Mouse (Mus musculus) neural tube, embryonic 13.5 days (tissue): ENCODE results near the gene Vpreb3. TPM values are rescaled to one million over a fixed set of nuclear protein-coding genes. Genes with fewer than 3 reads are reported as not detected.

ENCODE experiments used
- ATAC-seq: fragments of 200-750 bp; cut with Nextera tagmentation; 2 replicates; pipeline ENCODE4 v1.8.0; 2017; ENCODE audit warnings: low read depth, mild to moderate bottlenecking, moderate TSS enrichment, moderate library complexity
- H3K27ac ChIP-seq: fragments of 300-500 bp; sonication (generic); replicated peaks from 2 replicates; pipeline ENCODE4 v1.5.1; 2015; ENCODE audit warnings: moderate library complexity, mild to moderate bottlenecking, inconsistent platforms
- H3K27me3 ChIP-seq: fragments of 300-500 bp; sonication (generic); 2 replicates; pipeline ENCODE4 v1.6.1; 2015; ENCODE audit warnings: mild to moderate bottlenecking, inconsistent platforms
- H3K36me3 ChIP-seq: fragments of 300-500 bp; sonication (generic); 2 replicates; pipeline ENCODE4 v1.6.1; 2015; ENCODE audit warnings: mild to moderate bottlenecking, inconsistent platforms
- H3K4me1 ChIP-seq: fragments of 300-500 bp; sonication (generic); replicated peaks from 2 replicates; pipeline ENCODE4 v1.6.1; 2015; ENCODE audit warnings: inconsistent platforms
- H3K4me2 ChIP-seq: fragments of 300-500 bp; sonication (generic); 2 replicates; pipeline ENCODE4 v1.6.1; 2015; ENCODE audit warnings: inconsistent platforms, mild to moderate bottlenecking, moderate library complexity
- H3K4me3 ChIP-seq: fragments of 300-500 bp; sonication (generic); 2 replicates; pipeline ENCODE4 v1.5.1; 2015; ENCODE audit warnings: mild to moderate bottlenecking, inconsistent platforms
- H3K9ac ChIP-seq: fragments of 300-500 bp; sonication (generic); 2 replicates; pipeline ENCODE4 v1.6.1; 2015; ENCODE audit warnings: moderate library complexity, mild to moderate bottlenecking, inconsistent platforms
- H3K9me3 ChIP-seq: fragments of 300-500 bp; sonication (generic); 2 replicates; pipeline ENCODE4 v1.6.1; 2016; ENCODE audit warnings: inconsistent platforms
- WGBS: fragments of 180-500 bp; shearing (Covaris S2); methylation state at CpG from one replicate; pipeline ENCODE4 v1.1.7; 2015; 5-methylcytosine and 5-hydroxymethylcytosine counted together
- polyA plus RNA-seq: library from polyadenylated mRNA; unstranded; fragments of >200 nt; fragmentation: Nextera tagmentation; extraction: Ambion mirVana; gene quantifications from 2 replicates; pipeline ENCODE4 v1.2.1, GENCODE M21; 2015

The Vpreb3 gene
- polyA plus RNA-seq, 1 experiment from 2014 or later, result 1.2 TPM

DNA sequence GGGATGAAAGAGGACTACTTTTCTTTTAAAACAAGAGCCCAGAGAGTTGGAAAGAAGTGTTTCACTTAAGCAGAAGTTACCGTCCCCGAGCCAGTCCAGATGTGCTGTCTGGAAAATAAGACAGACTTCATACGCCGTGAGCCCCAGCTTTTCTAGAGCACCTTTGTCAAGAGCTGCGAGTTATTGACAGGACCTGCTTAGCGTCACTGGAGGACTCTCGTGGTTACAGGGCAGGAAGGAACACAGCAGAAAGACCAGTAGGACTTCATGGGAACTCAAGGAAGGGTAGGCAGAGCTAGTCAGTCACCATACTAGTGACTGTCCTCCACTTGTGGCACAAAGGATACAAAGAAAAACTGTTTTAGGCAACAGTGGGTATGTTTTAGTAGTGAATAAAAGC is 27.3 kb upstream of the Vpreb3 start:
- H3K9me3 ChIP-seq, result no peaks in the 10 kb centered on the region
- H3K27me3 ChIP-seq, result no peaks in the 10 kb centered on the region
- no peak overlapping the region for H3K4me2 ChIP-seq
- WGBS, result 89% methylated on average over 7 of the region's 7 CpGs
- H3K36me3 ChIP-seq, result peaks cover 62% of the 10 kb centered on the region
- no peak for ATAC-seq
- no peak overlapping the region for H3K9ac ChIP-seq
- peaks cover 38% of the 10 kb centered on the region for H3K4me1 ChIP-seq
- H3K4me3 ChIP-seq, result no peak overlapping the region
- H3K27ac ChIP-seq, result no peak overlapping the region

GRCm38 (mm10) chr10:75916840-75917239 is 26.0 kb upstream of the Vpreb3 start:
- no peak overlapping the region for H3K4me3 ChIP-seq
- H3K4me2 ChIP-seq, result no peak overlapping the region
- H3K9ac ChIP-seq, result no peak overlapping the region
- no peaks in the 10 kb centered on the region for H3K9me3 ChIP-seq
- peaks cover 50% of the 10 kb centered on the region for H3K36me3 ChIP-seq
- H3K27ac ChIP-seq, result no peak overlapping the region
- no peak for ATAC-seq
- H3K27me3 ChIP-seq, result no peaks in the 10 kb centered on the region
- 80% methylated on average over 8 of the region's 8 CpGs for WGBS
- peaks cover 41% of the 10 kb centered on the region for H3K4me1 ChIP-seq

GRCm38 (mm10) chr10:75919026-75919425 is 23.8 kb upstream of the Vpreb3 start:
- H3K4me3 ChIP-seq, result no peak overlapping the region; the same call in 1 of the 2 replicates
- H3K9me3 ChIP-seq, result no peaks in the 10 kb centered on the region

GRCm38 (mm10) chr10:75921026-75921725 is 21.7 kb upstream of the Vpreb3 start, which contains the start of gene Smarcb1:
Smarcb1 (minus strand) TSS chr10:75921617.
- Histone ChIP-seq H3K4me1 (peaks cover 56% of the 10 kb centered on the region), H3K27me3 (no peaks in the 10 kb centered on the region), H3K9ac (peak within 1 kb of the TSS; percentile 98), H3K9me3 (no peaks in the 10 kb centered on the region), H3K27ac (peak within 1 kb of the TSS; percentile 99), H3K36me3 (peaks cover 24% of the 10 kb centered on the region), H3K4me2 (peak within 1 kb of the TSS; percentile 89), H3K4me3 (peak within 1 kb of the TSS; percentile 89)
- under 1% methylated on average over 76 of the region's 76 CpGs for WGBS
- peak; percentile 92 for ATAC-seq

More at GRCm38 (mm10) chr10:75919026-75919425, 23.8 kb upstream of the Vpreb3 start:
- peaks cover 32% of the 10 kb centered on the region for H3K36me3 ChIP-seq
- 84% methylated on average over 5 of the region's 5 CpGs for WGBS
- H3K4me1 ChIP-seq, result peaks cover 56% of the 10 kb centered on the region
- no peak for ATAC-seq
- no peaks in the 10 kb centered on the region for H3K27me3 ChIP-seq
- peak overlapping the region; percentile 89 for H3K4me2 ChIP-seq
- H3K9ac ChIP-seq, result peak overlapping the region; percentile 38; the same call in 1 of the 2 replicates
- 0 out of 2 replicates have a peak overlapping the region, but pooled peaks have one; percentile 18 for H3K27ac ChIP-seq

DNA sequence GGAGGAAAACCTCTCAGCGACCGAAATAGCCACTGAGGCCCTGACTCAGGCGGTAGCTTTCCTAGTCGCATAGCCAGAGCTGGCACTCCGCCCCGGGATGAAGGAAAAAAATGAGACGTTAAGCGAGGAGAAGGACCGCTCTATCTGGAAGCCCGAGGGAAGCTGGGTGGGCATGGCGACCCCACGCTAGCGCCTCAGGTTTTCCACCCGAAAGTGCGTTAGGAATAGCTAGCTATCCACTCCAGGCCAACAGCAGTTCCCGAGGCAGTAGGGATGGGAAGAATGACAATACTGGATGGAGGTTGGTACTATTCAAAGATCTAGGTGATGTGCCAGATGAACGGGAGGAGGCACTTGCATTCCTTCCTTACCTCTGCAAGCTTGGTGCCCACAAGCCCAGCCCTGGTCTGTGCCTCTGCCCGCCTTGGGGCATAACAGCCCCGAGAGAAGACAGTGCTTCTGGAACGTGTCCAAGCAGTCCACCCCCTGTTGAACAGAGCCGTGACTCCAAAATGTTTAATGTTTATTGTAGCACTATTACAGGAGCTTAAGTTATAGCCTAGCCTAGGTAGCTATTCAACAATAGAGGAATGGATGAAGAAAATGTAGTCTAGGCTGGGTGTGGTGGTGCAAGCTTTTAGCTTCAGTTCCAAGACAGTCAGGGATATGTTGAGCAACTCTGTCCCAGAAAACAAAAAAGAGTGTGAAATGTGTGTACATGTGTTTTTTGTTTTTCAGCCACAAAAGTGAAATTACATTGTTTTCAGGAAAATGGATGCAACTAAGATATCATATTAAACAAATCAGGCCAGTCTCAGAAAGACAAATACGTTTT is 20.9 kb upstream of the Vpreb3 start:
- peak overlapping the region; percentile 98 for H3K9ac ChIP-seq
- peak; percentile 49 for ATAC-seq
- 4% methylated on average over 22 of the region's 22 CpGs for WGBS
- H3K4me2 ChIP-seq, result peak overlapping the region; percentile 89
- peak overlapping the region; percentile 89 for H3K4me3 ChIP-seq
- H3K27me3 ChIP-seq, result no peaks in the 10 kb centered on the region
- H3K9me3 ChIP-seq, result no peaks in the 10 kb centered on the region
- H3K27ac ChIP-seq, result peak overlapping the region; percentile 99
- peaks cover 25% of the 10 kb centered on the region for H3K36me3 ChIP-seq
- H3K4me1 ChIP-seq, result peaks cover 53% of the 10 kb centered on the region

DNA sequence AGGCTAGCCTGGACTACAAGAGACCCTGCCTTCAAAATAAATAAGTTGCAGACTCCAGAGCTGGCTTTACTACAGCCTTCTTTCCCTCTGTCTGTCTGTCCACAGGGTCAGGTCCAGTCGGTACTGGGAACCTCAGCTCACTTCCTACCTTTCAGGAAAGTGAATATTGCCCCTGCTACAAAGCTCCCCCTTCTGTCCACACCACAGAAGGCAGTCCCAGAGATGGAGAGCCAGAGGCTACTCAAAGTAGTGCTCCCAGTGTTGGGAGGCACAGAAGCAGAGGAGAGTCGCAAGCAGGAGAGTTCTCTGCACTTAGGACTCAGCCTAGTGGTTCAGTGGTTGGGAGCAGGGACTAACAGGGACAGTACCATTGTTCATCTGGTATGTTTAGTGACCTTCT is 18.5 kb upstream of the Vpreb3 start:
- ATAC-seq, result no peak
- H3K4me1 ChIP-seq, result peaks cover 30% of the 10 kb centered on the region
- no peak overlapping the region for H3K4me3 ChIP-seq
- no peaks in the 10 kb centered on the region for H3K27me3 ChIP-seq
- no peak overlapping the region for H3K9ac ChIP-seq
- no peak overlapping the region for H3K27ac ChIP-seq
- WGBS, result 65% methylated on average over 2 of the region's 2 CpGs
- H3K4me2 ChIP-seq, result no peak overlapping the region
- H3K36me3 ChIP-seq, result peaks cover 31% of the 10 kb centered on the region; the same call in 1 of the 2 replicates
- H3K9me3 ChIP-seq, result no peaks in the 10 kb centered on the region

DNA sequence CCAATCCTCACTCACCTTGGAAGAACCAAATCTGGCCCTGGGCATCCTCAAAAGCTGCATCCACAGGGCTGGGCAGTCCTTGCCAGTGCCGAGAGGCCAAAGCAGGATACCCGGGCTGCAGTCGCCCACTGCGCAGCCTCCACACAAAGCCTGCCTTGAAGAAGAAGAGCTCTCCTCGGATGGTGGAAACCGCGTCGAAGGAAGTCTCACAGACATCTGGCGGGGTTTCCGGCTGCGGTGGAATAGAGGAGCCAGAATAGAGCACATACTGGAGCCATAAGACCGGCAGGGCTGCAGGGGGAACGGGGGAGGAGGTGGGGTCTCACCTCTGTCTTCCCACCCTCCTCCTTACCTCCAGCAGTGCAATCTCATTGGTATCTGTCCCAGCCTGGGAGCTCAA is 16.5 kb upstream of the Vpreb3 start:
- Histone ChIP-seq H3K27ac (no peak overlapping the region), H3K4me1 (peaks cover 28% of the 10 kb centered on the region), H3K9ac (no peak overlapping the region), H3K4me3 (no peak overlapping the region), H3K27me3 (peaks cover 7% of the 10 kb centered on the region), H3K9me3 (no peaks in the 10 kb centered on the region), H3K36me3 (peaks cover 31% of the 10 kb centered on the region; the same call in 1 of the 2 replicates), H3K4me2 (no peak overlapping the region)
- no peak for ATAC-seq
- WGBS, result 82% methylated on average over 13 of the region's 13 CpGs

DNA sequence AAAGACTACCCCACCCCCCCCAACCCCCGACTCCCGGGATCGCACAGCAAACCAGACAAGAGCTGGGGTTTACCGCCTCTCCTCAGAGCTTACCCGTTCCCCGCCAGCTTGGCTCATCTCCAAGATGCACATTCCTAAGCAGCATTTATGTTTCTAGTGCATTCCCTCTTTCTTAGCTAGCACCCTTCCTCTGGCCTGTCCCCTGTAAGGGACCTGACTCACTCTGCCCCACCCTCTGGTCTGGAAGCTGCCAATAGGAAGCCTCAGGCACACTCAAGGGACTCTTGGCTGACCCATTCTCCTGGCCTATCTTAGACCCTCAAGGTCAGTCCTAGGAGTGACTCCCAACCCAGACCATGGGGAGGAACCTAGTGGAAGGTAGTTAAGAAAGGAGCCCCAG is 12.6 kb upstream of the Vpreb3 start:
- no peak for ATAC-seq
- whole genome bisulfite sequencing, result 28% methylated on average over 6 of the region's 6 CpGs

DNA sequence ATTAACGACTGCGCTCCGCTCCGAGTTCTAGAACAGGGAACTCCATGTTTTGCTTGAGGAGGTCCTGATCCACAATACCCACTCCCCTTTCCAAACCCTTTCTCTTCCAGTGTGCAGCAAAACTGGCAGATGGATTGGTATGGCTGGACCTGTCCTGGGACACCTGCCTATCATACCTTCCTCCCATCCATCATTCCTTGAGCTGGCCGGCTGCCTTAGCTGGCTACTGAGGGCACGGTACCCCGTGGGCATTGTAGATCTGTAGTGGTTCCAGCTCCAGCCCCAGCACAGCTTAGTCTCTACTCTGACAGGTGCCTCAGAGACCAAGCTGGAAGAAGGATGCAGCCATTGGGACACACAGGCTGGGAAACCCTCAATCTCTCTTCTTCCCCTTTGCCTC is 11.5 kb upstream of the Vpreb3 start:
- peak overlapping the region; percentile 51 for H3K4me3 ChIP-seq
- H3K9me3 ChIP-seq, result no peaks in the 10 kb centered on the region
- H3K4me2 ChIP-seq, result peak overlapping the region; percentile 92
- H3K27ac ChIP-seq, result no peak overlapping the region
- H3K36me3 ChIP-seq, result peaks cover 19% of the 10 kb centered on the region; the same call in 1 of the 2 replicates
- H3K4me1 ChIP-seq, result peaks cover 42% of the 10 kb centered on the region
- 25% methylated on average over 7 of the region's 7 CpGs for WGBS
- no peak for ATAC-seq
- peak overlapping the region; percentile 85 for H3K9ac ChIP-seq
- peaks cover 27% of the 10 kb centered on the region for H3K27me3 ChIP-seq

More for the DNA sequence above, 12.6 kb upstream of the Vpreb3 start:
- no peak overlapping the region for H3K9ac ChIP-seq
- peaks cover 24% of the 10 kb centered on the region for H3K27me3 ChIP-seq
- no peak overlapping the region for H3K4me3 ChIP-seq
- peaks cover 29% of the 10 kb centered on the region; the same call in 1 of the 2 replicates for H3K36me3 ChIP-seq
- H3K27ac ChIP-seq, result no peak overlapping the region
- H3K9me3 ChIP-seq, result no peaks in the 10 kb centered on the region
- peaks cover 32% of the 10 kb centered on the region for H3K4me1 ChIP-seq
- peak overlapping the region; percentile 92 for H3K4me2 ChIP-seq

DNA sequence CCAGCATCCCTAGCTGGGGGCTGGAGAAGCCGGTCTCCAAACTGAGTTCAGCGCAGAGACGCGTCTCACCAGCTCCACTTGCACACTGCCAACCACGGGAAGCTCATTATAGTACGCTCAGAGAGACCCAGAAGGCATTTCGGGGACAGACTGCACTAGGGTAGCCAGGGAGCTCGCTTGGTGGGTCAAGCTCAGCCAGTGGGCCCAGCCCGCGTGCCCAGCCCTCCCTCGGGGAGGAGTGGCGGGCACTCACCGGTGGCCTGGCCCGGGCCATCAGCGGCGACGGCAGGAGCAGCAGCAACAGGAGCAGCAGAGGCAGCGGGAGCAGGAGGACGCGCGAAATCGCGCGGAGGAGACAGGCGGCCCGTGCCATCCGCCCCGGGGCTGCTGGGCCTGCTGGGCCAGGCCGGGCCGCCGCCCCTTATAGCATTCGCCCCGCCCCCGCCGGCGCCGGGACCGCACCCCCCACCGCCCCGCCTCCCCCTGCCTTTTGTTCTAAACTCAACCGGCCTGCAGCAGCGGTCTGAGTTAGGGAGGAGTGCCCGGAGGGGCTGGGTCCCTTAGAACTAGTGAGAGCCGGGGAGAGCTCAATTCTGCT is 10.7 kb upstream of the Vpreb3 start:
- Histone ChIP-seq H3K36me3 (peaks cover 12% of the 10 kb centered on the region; the same call in 1 of the 2 replicates), H3K27me3 (peaks cover 30% of the 10 kb centered on the region), H3K4me2 (peak overlapping the region; percentile 92), H3K9me3 (no peaks in the 10 kb centered on the region), H3K4me1 (peaks cover 44% of the 10 kb centered on the region), H3K4me3 (peak overlapping the region; percentile 51), H3K27ac (peak overlapping the region; percentile 59), H3K9ac (peak overlapping the region; percentile 85)
- ATAC-seq, result peak; percentile 42
- under 1% methylated on average over 33 of the region's 44 CpGs for WGBS

GRCm38 (mm10) chr10:75932891-75933290 is 10.0 kb upstream of the Vpreb3 start, which contains the start of gene Chchd10:
Chchd10 (plus strand) TSS chr10:75933130.
- peak within 1 kb of the TSS; percentile 92 for H3K4me2 ChIP-seq
- H3K4me3 ChIP-seq, result peak within 1 kb of the TSS; percentile 51
- WGBS, result 23% methylated on average over 6 of the region's 6 CpGs
- peak within 1 kb of the TSS; percentile 59 for H3K27ac ChIP-seq
- no peak for ATAC-seq
- peaks cover 51% of the 10 kb centered on the region for H3K4me1 ChIP-seq
- H3K36me3 ChIP-seq, result peaks cover 5% of the 10 kb centered on the region; the same call in 1 of the 2 replicates
- H3K27me3 ChIP-seq, result peaks cover 36% of the 10 kb centered on the region
- no peaks in the 10 kb centered on the region for H3K9me3 ChIP-seq
- peak within 1 kb of the TSS; percentile 85 for H3K9ac ChIP-seq
